Mouse (Mus musculus) E14TG2a.4 (cell line): ENCODE data around the gene Mia.

Experiments used
- CTCF ChIP-seq: conservative IDR thresholded peaks from 2 replicates; pipeline ENCODE4 v1.5.1; 2014; ENCODE audit warnings: low read length
- NANOG ChIP-seq: IDR thresholded peaks from 2 replicates; pipeline ENCODE4 v1.6.1; 2014; ENCODE audit warnings: borderline replicate concordance, low read length, mixed read lengths
- POU5F1 ChIP-seq: IDR thresholded peaks from 2 replicates; pipeline ENCODE4 v1.6.1; 2014; ENCODE audit warnings: low read length, borderline replicate concordance

GRCm38 (mm10) chr7:27219937-27220336 is 39.0 kb upstream of the Mia start:
- TF ChIP-seq CTCF (no peak), POU5F1 (no peak), NANOG (no peak)
